Mouse (Mus musculus): Measurements from ENCODE around the gene Hist1h2bc.
"Not testable (repeated sequence)": the region's sequence is repeated elsewhere in the genome, so short reads cannot be mapped to it uniquely, and the experiment has no call there.

Gene Hist1h2bc

DNA sequence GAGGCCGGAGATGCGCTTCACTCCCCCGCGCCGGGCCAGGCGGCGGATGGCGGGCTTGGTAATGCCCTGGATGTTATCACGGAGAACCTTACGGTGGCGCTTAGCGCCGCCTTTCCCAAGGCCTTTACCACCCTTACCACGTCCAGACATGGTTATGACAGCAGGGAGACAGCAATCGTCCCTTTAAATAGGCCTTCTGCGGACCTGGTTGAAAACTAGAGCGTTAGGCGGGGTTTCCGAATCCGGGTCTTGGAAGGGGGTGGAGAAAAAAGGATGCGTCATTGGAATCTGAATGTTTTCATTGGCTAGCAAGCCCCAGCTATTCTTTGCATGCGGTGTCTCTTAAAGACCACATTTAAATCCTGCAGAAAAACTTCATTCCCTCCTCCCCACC is 14.3 kb downstream of the Hist1h2bc start, which contains the start of gene Hist1h4c:
Gene Hist1h4c (minus strand): TSS at position 155 of the 394 bp plus-strand sequence.
- in situ Hi-C loops (cut with MboI, MseI): no loop called here

- in situ Hi-C loops (cut with MboI, MseI): no loop called here
Observed at GRCm38 (mm10) chr13:23698996-23699395, 15.0 kb downstream of the Hist1h2bc start.

GRCm38 (mm10) chr13:23699767-23700166 is 15.8 kb downstream of the Hist1h2bc start:
- in situ Hi-C loops (cut with MboI, MseI): loop anchor here in 1 of 2 experiments (5.0 kb wide), 1 partner anchor 38 kb away; the partner anchor contains the start of gene Hist1h1c

DNA sequence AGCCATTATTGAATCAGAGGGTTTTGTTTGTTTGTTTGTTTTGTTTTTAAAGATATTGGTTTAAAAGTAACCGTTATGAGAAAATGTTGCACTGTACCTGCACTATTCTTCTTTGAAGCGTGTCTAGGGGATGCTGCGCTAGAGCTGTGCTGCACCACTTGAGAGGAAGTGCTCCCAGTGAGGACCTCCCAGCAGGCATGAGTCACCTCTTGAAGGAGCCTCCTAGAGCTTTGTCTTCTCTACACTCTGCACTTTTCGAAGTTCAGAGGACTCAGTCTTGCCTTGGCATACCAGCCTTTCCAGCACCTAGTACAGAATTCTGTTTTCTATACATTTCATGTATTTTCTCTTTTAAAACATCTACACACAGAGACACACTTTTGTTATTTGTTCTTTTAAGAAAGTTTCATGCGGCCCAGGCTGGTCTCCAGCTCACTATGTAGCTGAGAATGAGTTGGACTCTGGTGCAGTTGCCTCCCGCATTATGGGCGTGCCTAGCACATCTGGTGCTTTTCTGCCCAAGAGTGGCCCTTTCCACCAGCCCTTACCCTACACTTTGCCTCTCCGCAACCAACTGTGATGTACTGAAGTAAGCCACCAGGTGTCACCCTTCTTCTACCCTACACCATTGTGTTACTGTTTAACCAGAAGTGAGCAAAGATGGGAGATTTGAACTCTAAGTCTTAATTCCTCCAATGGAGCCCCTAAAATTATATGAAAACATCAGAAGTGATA is 17.0 kb downstream of the Hist1h2bc start:
- in situ Hi-C loops (cut with MboI, MseI): loop anchor here in 1 of 2 experiments (5.0 kb wide), 1 partner anchor 36 kb away; the partner anchor contains the start of gene Hist1h1c

GRCm38 (mm10) chr13:23702220-23702619 is 18.2 kb downstream of the Hist1h2bc start:
- in situ Hi-C loops (cut with MboI, MseI): loop anchor here in 1 of 2 experiments (5.0 kb wide), 1 partner anchor 35 kb away; the partner anchor contains the start of gene Hist1h1c

- in situ Hi-C loops (cut with MboI, MseI): loop anchor here in 1 of 2 experiments (5.0 kb wide), 1 partner anchor 34 kb away; the partner anchor contains the start of gene Hist1h1c
Observed at GRCm38 (mm10) chr13:23702801-23703200, 18.8 kb downstream of the Hist1h2bc start.

GRCm38 (mm10) chr13:23705751-23706356 is 21.9 kb downstream of the Hist1h2bc start:
- in situ Hi-C loops (cut with MboI, MseI): no loop called here

GRCm38 (mm10) chr13:23706771-23707170 is 22.8 kb downstream of the Hist1h2bc start:
- in situ Hi-C loops (cut with MboI, MseI): no loop called here

DNA sequence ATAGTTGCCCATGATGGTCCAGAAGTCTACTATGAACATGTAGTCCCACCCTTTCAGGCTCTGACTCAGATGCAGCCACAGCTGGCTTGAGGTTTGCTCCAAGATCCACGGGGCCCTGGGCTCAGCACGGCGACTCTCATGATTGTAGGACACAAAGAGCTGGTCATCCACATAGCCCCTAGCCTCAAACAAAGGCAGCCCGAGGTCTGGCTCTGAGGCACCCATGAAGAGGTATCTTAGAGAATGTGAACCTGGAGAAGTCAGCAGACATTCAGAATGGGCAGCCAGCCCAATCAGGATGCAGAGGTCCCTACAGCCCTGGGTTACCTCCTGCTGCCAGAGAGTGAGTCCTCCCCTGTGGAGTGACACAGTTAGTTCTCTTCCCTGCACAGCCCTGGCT is 24.0 kb downstream of the Hist1h2bc start:
- in situ Hi-C loops (cut with MboI, MseI): no loop called here

DNA sequence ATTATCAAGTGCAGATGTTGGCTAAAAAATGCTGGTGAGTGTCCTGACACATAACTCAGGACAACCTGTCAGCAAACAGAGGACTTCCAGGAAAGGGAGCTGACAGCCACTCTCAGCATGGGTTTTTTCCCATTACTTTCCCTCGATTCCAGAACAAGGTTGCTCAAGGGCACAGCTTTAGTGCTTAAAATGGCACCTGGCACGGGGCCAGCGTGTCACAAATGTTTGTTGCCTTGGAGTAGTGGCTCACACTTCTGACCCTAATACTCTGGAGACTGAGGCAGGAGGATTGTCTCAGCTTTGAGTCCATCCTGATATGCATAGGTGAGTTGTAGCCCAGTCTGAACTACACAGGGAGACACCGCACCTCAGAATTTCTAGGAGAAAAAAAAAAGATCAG is 24.7 kb downstream of the Hist1h2bc start:
- in situ Hi-C loops (cut with MboI, MseI): no loop called here

DNA sequence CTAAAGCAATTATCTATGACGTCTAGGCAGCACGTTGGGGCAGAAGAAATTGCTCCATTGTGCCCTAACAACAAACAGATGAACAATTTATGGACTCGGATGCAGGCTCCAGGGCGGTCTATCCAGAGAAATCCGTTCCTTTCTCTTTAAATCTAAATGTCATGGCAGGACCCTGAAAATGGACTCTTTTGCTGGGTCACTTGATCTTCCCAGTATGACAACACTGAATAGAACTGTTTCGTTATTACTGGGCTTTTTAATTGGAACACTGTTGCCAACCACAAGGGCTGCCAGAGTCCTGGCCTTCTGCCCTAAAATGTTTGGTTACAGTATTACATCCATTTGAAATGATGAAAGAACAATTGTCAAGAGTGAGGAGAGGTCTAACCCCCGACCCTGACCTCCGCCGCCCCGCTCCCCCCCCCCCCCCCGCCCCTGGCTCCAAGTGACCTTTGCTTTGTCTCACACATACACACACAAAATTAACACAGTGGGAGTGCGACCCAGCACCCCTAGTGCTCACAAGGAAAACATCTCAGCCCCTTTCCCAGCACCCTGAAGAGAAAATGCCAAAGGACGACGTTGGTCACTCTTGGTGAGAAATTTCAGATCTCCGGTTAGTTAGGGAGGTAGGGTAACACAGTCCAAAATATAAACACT is 25.8 kb downstream of the Hist1h2bc start:
- in situ Hi-C loops (cut with MboI, MseI): no loop called here

DNA sequence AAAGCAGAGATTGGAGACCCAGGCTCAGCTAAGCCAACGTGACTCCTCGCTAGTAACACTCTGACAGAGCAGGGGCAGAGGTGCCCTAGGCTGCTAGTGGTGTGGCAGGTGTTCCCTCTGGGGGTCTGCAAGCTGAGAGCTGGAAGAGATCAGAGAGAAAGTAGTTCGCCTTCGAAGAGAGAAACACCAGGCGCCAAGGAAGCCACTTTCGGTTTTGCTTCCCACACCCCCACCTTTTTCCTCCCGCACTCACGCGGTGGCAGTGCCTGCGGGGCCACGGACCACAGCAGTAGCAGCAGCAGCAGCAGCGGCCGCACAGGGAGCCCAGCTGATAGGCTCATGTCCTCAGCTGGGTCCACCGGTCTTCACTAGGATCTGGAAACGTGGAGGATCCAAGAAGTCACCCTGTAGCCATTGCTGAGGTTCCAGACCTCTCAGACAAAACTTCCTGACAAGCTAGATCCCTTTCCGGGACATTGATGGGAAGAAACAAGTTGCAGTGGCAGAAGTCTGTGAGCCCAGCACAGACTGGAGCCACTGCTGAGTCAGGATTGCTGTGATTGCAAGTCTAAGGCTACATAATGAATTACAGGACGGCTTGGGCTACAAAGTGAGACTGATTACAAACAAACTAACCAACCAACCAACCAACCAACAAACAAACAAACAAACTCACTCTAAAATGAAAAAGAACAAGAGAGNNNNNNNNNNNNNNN is 26.5 kb downstream of the Hist1h2bc start, which contains the start of gene Hfe:
Gene Hfe (minus strand): TSS at position 481 of the 716 bp plus-strand sequence.
- in situ Hi-C loops (cut with MboI, MseI): no loop called here

DNA sequence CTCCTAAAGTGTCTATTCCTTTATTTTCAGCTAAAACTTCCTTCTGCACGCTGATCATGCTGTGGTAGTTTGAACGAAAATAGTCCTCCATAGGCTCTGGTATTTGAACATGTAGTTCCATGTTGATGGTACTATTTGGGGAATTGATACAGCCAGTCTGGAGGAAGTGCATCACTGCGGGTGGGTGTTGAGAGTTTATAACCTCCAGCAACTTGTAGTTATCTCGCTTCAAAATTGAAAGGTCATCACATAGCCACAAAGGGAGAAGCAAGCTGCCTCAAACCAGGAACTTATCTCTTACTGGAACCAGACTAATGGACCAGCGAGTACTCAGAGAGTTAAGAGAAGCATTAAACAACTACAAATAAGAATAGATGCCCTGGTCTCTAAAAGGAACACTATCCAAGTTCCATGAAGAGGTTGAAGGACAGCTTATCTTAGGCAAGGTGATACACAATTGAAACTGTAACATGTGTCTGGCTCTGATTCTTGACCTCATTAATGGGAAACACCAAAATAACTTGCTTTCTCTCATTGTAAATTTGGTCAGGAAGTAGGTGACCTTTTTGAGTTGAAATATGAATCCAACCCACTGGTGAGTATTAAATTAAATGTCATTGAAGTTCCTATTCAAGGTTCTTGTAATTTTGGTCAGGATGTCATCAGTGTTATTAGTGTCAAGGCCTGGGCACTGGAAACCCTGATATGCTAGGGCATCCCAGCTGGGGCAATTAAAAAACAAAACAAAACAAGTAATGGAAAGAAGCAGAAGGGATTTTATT is 32.5 kb downstream of the Hist1h2bc start:
- in situ Hi-C loops (cut with MboI, MseI): no loop called here

GRCm38 (mm10) chr13:23717176-23717575 is 33.2 kb downstream of the Hist1h2bc start:
- in situ Hi-C loops (cut with MboI, MseI): no loop called here

DNA sequence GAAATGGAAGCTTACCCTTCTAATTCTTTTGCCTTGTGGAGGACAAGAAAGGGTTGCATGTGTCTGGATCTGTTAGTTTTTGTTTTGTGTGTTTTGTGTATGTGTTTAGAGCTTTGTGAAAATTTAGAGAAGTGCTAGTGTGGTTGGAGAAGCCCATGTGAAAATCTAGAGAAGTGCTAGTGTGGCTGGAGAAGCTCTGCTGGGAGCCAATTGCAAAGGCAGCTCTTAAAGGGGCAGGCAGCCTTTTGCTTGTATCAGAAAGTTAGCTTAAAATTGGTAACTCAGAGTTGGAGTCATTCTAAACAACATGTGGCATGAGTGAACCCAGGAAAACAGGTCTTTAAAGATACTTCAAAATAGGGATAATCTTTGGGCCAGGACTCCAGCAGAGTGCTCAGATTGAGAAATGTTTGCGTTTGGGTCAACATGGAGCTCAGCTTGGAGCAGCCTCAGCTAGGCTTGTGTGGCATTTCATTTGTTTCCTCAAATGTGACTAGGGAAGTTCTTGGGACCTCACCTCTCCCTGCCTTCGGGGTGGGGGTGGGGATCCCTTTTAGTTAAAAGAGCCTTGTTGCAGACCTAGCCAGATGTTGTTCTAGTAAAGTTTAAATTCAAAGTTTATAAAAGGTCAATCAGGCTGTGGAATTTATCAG is 33.7 kb downstream of the Hist1h2bc start:
- in situ Hi-C loops (cut with MboI, MseI): not testable (repeated sequence)

- in situ Hi-C loops (cut with MboI, MseI): no loop called here
Observed at GRCm38 (mm10) chr13:23724239-23724638, 40.2 kb downstream of the Hist1h2bc start.

GRCm38 (mm10) chr13:23725213-23725612 is 41.2 kb downstream of the Hist1h2bc start:
- in situ Hi-C loops (cut with MboI, MseI): loop anchor here in 1 of 2 experiments (5.0 kb wide), 1 partner anchor 93 kb away; no protein-coding TSS in a partner anchor

GRCm38 (mm10) chr13:23728472-23729191 is 44.6 kb downstream of the Hist1h2bc start:
- in situ Hi-C loops (cut with MboI, MseI): loop anchor here in 1 of 2 experiments (5.0 kb wide), 1 partner anchor 96 kb away; no protein-coding TSS in a partner anchor

DNA sequence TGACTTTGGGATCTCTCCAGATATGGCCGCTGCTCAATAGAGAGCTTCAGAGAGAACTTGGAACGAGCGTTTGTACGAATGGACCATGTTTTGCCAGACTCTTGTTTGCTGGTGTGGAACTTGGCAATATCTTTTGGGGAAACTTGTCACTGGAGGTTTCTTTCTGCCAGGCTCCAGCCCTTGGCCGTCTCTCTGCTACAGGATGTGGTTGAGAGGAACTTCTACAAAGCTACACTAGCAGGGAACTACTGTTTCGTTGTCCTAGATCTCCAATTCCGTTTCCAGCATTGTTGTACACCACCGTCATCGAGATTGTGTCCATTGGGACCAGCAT is 45.2 kb downstream of the Hist1h2bc start:
- in situ Hi-C loops (cut with MboI, MseI): loop anchor here in 1 of 2 experiments (5.0 kb wide), 1 partner anchor 97 kb away; no protein-coding TSS in a partner anchor

Measured in T-helper 17 cell (primary cell).